Mouse (Mus musculus) cortical plate, adult 2 months (tissue): ENCODE measurements around the gene Ube2h.

ENCODE experiments used
- CTCF ChIP-seq: fragments of 200-500 bp; IDR thresholded peaks from 2 replicates; pipeline ENCODE4 v1.5.1; 2011; ENCODE audit warnings: mild to moderate bottlenecking, control low read depth, low read length; ENCODE audit not compliant: insufficient read depth; ENCODE audit errors: extremely low read depth
- POLR2A ChIP-seq: fragments of 200-500 bp; IDR thresholded peaks from 2 replicates; pipeline ENCODE4 v1.6.1; 2011; ENCODE audit warnings: mild to moderate bottlenecking, low read length, control low read depth; ENCODE audit not compliant: insufficient read depth; ENCODE audit errors: extremely low read depth

DNA sequence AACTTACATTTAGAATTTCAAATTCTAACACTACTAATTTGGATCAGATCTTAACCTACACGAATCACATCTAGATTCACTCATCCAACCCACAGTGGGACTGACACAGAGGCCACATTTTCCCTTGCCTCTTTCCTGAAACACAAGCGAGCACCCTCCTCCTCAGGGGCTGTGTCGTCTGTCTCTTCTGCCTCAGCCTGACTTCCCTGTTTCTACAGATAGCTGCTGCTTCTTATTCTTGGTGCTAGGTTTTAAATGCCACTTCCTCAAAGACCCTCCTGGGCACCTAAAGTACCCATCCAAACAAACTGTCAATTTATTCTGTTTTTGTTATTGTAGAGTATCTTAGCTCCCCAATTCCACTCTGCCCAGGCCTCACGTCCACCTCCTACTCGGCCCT lies 34.5 kb downstream of the Ube2h start:
- TF ChIP-seq POLR2A (no peak), CTCF (no peak)
